Mouse (Mus musculus) hindlimb bud, embryonic 11.5 days (tissue): ENCODE data around the gene Galk2.

Experiments used
- DNase-seq: peaks from one replicate; pipeline ENCODE4 v3.0.0-alpha.2; 2012; ENCODE audit warnings: low read depth, low spot score; ENCODE audit errors: extremely low spot score

Gene Galk2

GRCm38 (mm10) chr2:125858521-125859280, at the start of gene Galk2, which contains the start of gene Cops2:
TSS of gene Galk2 (plus strand) at chr2:125859109.
TSS of gene Cops2 (minus strand) at chr2:125859139.
- peak; percentile 70 for DNase-seq

- no peak for DNase-seq
These were observed 49.4 kb upstream of the Galk2 start for GRCm38 (mm10) chr2:125809551-125809950.

- no peak for DNase-seq
These were observed 47.6 kb upstream of the Galk2 start for GRCm38 (mm10) chr2:125811332-125811731.

GRCm38 (mm10) chr2:125813972-125814595, 44.8 kb upstream of the Galk2 start:
- DNase-seq: no peak

- DNase-seq: no peak
These were observed 38.5 kb upstream of the Galk2 start for GRCm38 (mm10) chr2:125820397-125820796.

GRCm38 (mm10) chr2:125826201-125826600, 32.7 kb upstream of the Galk2 start:
- DNase-seq: no peak

GRCm38 (mm10) chr2:125827898-125828297, 31.0 kb upstream of the Galk2 start:
- DNase-seq: no peak

GRCm38 (mm10) chr2:125829924-125830323, 29.0 kb upstream of the Galk2 start:
- DNase-seq: no peak

GRCm38 (mm10) chr2:125838091-125838490, 20.8 kb upstream of the Galk2 start:
- no peak for DNase-seq

GRCm38 (mm10) chr2:125838708-125839284, 20.1 kb upstream of the Galk2 start:
- no peak for DNase-seq

GRCm38 (mm10) chr2:125851237-125851636, 7.7 kb upstream of the Galk2 start:
- no peak for DNase-seq

GRCm38 (mm10) chr2:125857707-125858106, 1.2 kb upstream of the Galk2 start:
- no peak for DNase-seq

- DNase-seq: no peak
These were observed 4.9 kb downstream of the Galk2 start for GRCm38 (mm10) chr2:125863799-125864198.

- no peak for DNase-seq
These were observed 5.6 kb downstream of the Galk2 start for GRCm38 (mm10) chr2:125864551-125864950.

GRCm38 (mm10) chr2:125865585-125865984, 6.7 kb downstream of the Galk2 start:
- DNase-seq: no peak

- DNase-seq: no peak
These were observed 7.3 kb downstream of the Galk2 start for GRCm38 (mm10) chr2:125866058-125866740.

- DNase-seq: no peak
These were observed 9.4 kb downstream of the Galk2 start for GRCm38 (mm10) chr2:125868301-125868700.

- no peak for DNase-seq
These were observed 11.2 kb downstream of the Galk2 start for GRCm38 (mm10) chr2:125870159-125870558.

- no peak for DNase-seq
These were observed 27.1 kb downstream of the Galk2 start for GRCm38 (mm10) chr2:125885891-125886576.

GRCm38 (mm10) chr2:125893096-125893495, 34.2 kb downstream of the Galk2 start:
- peak; percentile 3 for DNase-seq

GRCm38 (mm10) chr2:125895099-125895498, 36.2 kb downstream of the Galk2 start:
- DNase-seq: no peak
